Mouse (Mus musculus) midbrain, embryonic 11.5 days (tissue): ENCODE results near the gene Ap1s1. TPM values are rescaled to one million over a fixed set of nuclear protein-coding genes. Genes with fewer than 3 reads are reported as not detected.

ENCODE experiments used
- ATAC-seq: fragments of 200-750 bp; cut with Nextera tagmentation; 2 replicates; pipeline ENCODE4 v1.8.0; 2017; ENCODE audit warnings: moderate TSS enrichment, moderate library complexity; ENCODE audit not compliant: low FRiP score
- DNase-seq: peaks from one replicate; pipeline ENCODE4 v3.0.0; 2015; ENCODE audit warnings: low spot score; ENCODE audit errors: missing footprints
- H3K27ac ChIP-seq: fragments of 300-500 bp; sonication (generic); 2 replicates; pipeline ENCODE4 v1.5.1; 2014; ENCODE audit warnings: low read depth, low read length
- H3K27me3 ChIP-seq: fragments of 300-500 bp; sonication (generic); 2 replicates; pipeline ENCODE4 v1.6.1; 2014; ENCODE audit warnings: mild to moderate bottlenecking, low read length, moderate library complexity, mixed read lengths; ENCODE audit not compliant: control insufficient read depth, insufficient read depth
- H3K36me3 ChIP-seq: fragments of 300-500 bp; sonication (generic); 2 replicates; pipeline ENCODE4 v1.6.1; 2014; ENCODE audit warnings: mild to moderate bottlenecking, low read length, moderate library complexity, mixed read lengths; ENCODE audit not compliant: control insufficient read depth, insufficient read depth
- H3K4me1 ChIP-seq: fragments of 300-500 bp; sonication (generic); 2 replicates; pipeline ENCODE4 v1.6.1; 2014; ENCODE audit warnings: low read length; ENCODE audit not compliant: control insufficient read depth, insufficient read depth
- H3K4me2 ChIP-seq: fragments of 300-500 bp; sonication (generic); 2 replicates; pipeline ENCODE4 v1.6.1; 2014; ENCODE audit warnings: mild to moderate bottlenecking, moderate library complexity
- H3K4me3 ChIP-seq: fragments of 300-500 bp; sonication (generic); 2 replicates; pipeline ENCODE4 v1.5.1; 2014; ENCODE audit warnings: low read depth, low read length
- H3K9ac ChIP-seq: fragments of 300-500 bp; sonication (generic); 2 replicates; pipeline ENCODE4 v1.6.1; 2014; ENCODE audit warnings: low read length
- H3K9me3 ChIP-seq: fragments of 300-500 bp; sonication (generic); 2 replicates; pipeline ENCODE4 v1.6.1; 2016; ENCODE audit warnings: low read length; ENCODE audit not compliant: control insufficient read depth
- WGBS: fragments of 180-500 bp; shearing (Covaris S2); extraction: QIAGEN DNeasy Blood & Tissue Kit; methylation state at CpG from one replicate; pipeline ENCODE4 v1.1.7; 2014; 5-methylcytosine and 5-hydroxymethylcytosine counted together
- polyA plus RNA-seq: library from polyadenylated mRNA; unstranded; fragments of >200 nt; fragmentation: Nextera tagmentation; extraction: Ambion mirVana; gene quantifications from 2 replicates; pipeline ENCODE4 v1.2.1, GENCODE M21; 2014

Ap1s1 gene
- polyA plus RNA-seq, 1 experiment from 2014 or later = 192 TPM

DNA sequence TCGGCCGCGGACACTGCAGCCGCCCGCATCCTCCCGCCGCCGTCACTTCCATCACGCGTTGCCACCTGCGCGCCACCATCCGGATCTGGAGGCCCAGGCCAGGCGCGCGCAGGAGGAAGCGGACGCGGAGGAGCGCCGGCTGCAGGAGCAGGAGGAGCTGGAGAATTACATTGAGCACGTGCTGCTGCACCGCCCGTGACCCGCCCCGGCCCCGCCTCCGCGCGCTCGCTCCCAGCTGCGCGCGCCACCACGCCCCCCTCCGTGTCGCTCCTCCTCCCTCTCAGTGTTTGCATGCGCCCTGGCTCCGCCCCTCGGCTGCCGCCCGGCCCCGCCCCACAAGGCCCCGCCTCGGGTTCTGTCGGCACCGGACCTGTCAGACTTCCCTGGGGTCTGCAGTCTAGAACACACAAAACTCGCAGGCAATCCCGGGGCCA lies 13.3 kb downstream of the Ap1s1 start:
- H3K9me3 ChIP-seq = no peaks in the 10 kb centered on the region
- peaks cover 44% of the 10 kb centered on the region for H3K27me3 ChIP-seq
- peak; percentile 74 for ATAC-seq
- peak overlapping the region; percentile 97 for H3K4me2 ChIP-seq
- H3K27ac ChIP-seq = no peak overlapping the region
- peak overlapping the region; percentile 40 for H3K9ac ChIP-seq
- peaks cover 26% of the 10 kb centered on the region for H3K4me1 ChIP-seq
- DNase-seq = peak; percentile 99
- H3K4me3 ChIP-seq = peak overlapping the region; percentile 43
- 0% methylated on average over 49 of the region's 49 CpGs for WGBS
- peaks cover 2% of the 10 kb centered on the region; the same call in 1 of the 2 replicates for H3K36me3 ChIP-seq

DNA sequence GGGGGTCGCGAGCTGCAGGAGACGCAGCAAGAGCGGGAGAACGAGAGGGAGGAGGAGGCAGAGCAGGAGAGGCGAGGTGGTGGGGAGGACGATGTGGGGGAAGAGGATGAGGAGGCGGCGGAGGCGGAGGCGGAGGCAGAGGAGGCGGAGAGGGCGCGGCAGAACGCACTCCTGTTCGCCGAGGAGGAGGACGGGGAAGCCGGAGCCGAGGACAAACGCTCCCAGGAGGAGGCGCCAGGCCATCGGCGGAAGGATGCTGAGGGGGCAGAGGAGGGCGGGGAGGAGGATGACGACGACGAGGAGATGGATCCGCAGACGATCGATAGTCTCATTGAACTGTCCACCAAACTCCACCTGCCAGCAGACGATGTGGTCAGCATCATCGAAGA lies 13.9 kb downstream of the Ap1s1 start:
- H3K4me3 ChIP-seq = peak overlapping the region; percentile 43
- ATAC-seq (0 out of 2 replicates have a peak, but pooled peaks have one; percentile 15), DNase-seq (no peak)
- peak overlapping the region; percentile 40; the same call in 1 of the 2 replicates for H3K9ac ChIP-seq
- H3K4me2 ChIP-seq = peak overlapping the region; percentile 97
- H3K4me1 ChIP-seq = peaks cover 26% of the 10 kb centered on the region
- H3K27me3 ChIP-seq = peaks cover 47% of the 10 kb centered on the region
- no peaks in the 10 kb centered on the region; the same call in 1 of the 2 replicates for H3K36me3 ChIP-seq
- no peaks in the 10 kb centered on the region for H3K9me3 ChIP-seq
- WGBS = under 1% methylated on average over 32 of the region's 33 CpGs
- H3K27ac ChIP-seq = no peak overlapping the region

DNA sequence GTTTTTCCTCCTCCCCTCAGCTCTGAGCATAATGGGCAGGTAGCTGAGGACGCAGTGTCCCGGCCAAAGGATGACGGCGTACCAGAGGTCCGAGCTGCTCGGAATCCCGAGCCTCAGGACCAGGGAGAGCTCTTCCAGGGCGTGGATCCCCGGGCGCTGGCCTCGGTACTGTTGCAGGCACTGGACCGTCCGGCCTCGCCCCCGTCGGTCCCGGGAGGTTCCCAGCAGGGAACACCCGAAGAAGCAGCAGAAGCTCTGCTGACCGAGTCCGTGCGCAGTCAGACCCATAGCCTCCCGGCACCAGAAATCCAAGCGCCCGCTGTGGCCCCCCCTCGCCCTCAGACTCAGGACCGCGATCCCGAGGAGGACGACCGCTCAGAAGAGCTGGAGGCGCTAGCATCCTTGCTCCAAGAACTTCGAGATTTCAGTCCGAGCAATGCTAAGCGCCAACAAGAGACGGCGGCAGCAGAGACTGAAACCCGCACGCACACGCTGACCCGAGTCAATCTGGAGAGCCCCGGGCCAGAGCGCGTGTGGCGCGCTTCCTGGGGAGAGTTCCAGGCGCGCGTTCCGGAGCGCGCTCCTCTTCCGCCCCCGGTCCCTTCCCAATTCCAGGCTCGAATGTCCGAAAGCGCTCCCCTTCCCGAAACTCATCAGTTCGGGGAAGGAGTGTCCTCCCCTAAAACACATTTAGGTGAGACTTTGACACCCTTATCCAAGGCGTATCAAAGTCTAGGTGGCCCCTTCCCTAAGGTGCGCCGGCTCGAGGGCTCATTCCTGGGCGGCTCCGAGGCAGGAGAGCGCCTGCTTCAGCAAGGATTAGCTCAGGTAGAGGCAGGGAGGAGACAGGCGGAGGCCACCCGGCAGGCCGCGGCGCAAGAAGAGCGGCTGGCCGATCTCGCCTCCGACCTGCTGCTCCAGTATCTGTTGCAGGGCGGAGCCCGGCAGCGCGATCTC lies 14.6 kb downstream of the Ap1s1 start:
- H3K36me3 ChIP-seq = no peaks in the 10 kb centered on the region; the same call in 1 of the 2 replicates
- ATAC-seq (no peak), DNase-seq (peak; percentile 89)
- peaks cover 26% of the 10 kb centered on the region for H3K4me1 ChIP-seq
- H3K27me3 ChIP-seq = peaks cover 54% of the 10 kb centered on the region
- no peak overlapping the region for H3K27ac ChIP-seq
- H3K4me3 ChIP-seq = peak overlapping the region; percentile 43
- H3K4me2 ChIP-seq = peak overlapping the region; percentile 97
- WGBS = under 1% methylated on average over 78 of the region's 78 CpGs
- H3K9ac ChIP-seq = peak overlapping the region; percentile 40; the same call in 1 of the 2 replicates
- no peaks in the 10 kb centered on the region for H3K9me3 ChIP-seq

DNA sequence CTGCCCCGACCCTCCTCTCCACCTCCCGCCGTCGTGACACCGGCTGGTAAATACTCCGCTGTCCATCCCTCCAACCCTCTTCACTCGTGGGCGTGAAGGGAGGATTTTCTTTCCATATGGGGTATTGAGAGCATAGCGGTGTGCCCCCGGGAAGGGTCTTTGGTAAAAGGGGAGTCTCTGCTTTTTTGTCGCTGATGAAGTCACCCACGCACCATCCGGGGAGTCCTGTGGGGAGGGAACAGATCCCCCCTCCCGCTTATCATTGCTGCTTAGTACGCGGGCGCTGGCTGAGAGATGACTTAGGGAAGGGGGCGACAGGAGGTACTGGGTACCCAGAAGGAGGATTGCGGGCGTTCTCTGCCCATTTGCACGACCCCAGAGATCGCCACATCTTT lies 15.5 kb downstream of the Ap1s1 start:
- Histone ChIP-seq H3K9me3 (no peaks in the 10 kb centered on the region), H3K4me3 (peak overlapping the region; percentile 31), H3K9ac (no peak overlapping the region), H3K4me1 (peaks cover 26% of the 10 kb centered on the region), H3K4me2 (peak overlapping the region; percentile 52), H3K27me3 (peaks cover 63% of the 10 kb centered on the region), H3K27ac (no peak overlapping the region), H3K36me3 (no peaks in the 10 kb centered on the region)
- DNase-seq (no peak), ATAC-seq (no peak)
- 15% methylated on average over 22 of the region's 22 CpGs for WGBS

DNA sequence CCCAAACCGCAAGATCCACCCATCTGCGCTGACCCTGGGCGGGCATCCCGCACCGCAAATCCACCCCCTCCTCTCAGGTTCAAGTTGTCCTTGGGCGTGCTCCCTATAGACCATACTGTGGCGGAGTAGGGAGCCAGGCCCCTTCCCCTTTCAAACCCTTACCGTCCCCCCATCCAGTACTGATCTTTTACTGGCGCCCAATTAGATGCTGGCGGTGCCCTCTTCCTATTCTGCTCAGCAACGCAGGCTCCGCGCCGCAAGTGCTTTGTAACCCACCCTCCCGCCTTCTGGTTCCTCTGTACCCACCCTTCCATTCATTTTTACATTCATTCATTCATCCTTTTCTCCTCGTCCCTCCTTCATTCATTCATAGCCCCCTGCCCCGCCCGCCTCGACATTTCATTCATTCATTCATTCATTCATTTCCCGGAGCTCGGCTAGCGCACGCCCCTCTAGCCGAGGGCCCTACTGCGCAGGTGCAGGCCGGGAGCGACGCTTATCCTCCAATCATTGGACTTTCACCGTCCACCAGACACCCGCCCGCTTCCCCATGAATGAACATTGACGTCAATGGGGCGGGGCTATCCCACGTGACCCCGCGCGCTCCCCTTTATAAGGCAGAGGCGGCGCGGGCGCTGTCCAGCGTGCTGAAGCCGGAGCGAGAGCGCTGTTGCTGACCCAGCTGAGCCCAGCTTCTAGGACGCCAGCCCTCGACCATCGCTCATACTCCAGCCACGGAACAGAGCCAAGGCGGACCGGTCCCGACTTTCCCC lies 16.1 kb downstream of the Ap1s1 start:
- Histone ChIP-seq H3K36me3 (no peaks in the 10 kb centered on the region), H3K9ac (peak overlapping the region; percentile 11; the same call in 1 of the 2 replicates), H3K4me3 (peak overlapping the region; percentile 31), H3K4me1 (peaks cover 28% of the 10 kb centered on the region), H3K4me2 (peak overlapping the region; percentile 52), H3K9me3 (no peaks in the 10 kb centered on the region), H3K27ac (no peak overlapping the region), H3K27me3 (peaks cover 66% of the 10 kb centered on the region)
- peak; percentile 100 for DNase-seq
- ATAC-seq = peak; percentile 77
- under 1% methylated on average over 52 of the region's 52 CpGs for WGBS

DNA sequence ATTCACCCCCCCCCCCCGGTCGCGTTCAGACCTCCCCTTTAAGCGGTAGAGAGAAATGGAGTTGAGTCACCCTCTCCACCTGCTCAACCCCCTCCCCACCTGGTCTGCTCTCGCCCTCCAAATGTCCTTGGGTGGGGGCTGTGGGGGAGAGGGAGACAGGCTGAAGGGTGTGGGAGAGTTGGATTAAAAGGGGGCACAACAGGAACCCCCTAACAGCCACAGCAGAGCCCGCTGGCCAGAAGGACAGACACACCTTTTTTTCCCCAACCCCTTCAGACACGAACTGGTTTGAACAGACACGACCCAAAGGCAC lies 16.7 kb downstream of the Ap1s1 start:
- Histone ChIP-seq H3K9me3 (no peaks in the 10 kb centered on the region), H3K36me3 (no peaks in the 10 kb centered on the region), H3K4me1 (peaks cover 28% of the 10 kb centered on the region), H3K9ac (no peak overlapping the region), H3K27me3 (peaks cover 72% of the 10 kb centered on the region), H3K4me3 (peak overlapping the region; percentile 31), H3K27ac (no peak overlapping the region), H3K4me2 (peak overlapping the region; percentile 52)
- 2% methylated on average over 6 of the region's 8 CpGs for WGBS
- DNase-seq = no peak
- ATAC-seq = no peak

DNA sequence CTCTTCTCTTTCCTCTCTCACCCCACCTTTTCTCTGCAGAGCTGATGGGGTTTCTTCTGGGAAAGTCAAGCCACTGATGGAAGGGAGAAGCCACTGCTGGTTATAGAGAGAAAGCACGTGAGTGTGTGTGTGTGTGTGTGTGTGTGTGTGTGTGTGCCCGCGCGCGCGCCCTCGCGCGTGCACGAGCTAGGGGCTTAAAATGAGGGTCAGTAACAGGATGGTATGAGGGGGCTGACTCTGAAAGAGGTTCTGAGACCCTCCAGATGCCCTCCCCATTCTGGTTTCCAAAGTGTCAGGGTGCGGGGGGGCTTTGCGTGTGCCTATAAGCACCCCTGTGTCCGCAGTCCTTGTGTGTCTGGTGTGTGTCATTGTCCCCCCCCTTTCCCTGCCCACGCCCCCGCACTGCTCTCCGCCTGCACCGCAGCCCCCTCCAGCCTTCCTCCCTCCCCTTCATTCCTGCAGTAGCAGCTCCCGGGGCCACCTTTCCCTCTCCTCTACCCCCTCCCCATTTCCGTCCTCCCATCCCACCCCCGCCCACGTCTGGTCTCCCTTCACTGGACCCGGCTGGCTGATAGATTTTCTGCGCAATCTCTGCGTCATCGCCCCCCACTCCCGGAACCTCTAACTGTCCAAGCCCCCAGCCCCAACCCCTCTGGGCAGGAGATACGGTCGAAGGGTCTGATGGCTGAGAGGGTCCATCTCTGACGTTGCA lies 17.2 kb downstream of the Ap1s1 start:
- DNase-seq (no peak), ATAC-seq (no peak)
- WGBS = 4% methylated on average over 29 of the region's 29 CpGs
- Histone ChIP-seq H3K27me3 (peaks cover 73% of the 10 kb centered on the region), H3K4me2 (no peak overlapping the region), H3K4me3 (no peak overlapping the region), H3K9ac (no peak overlapping the region), H3K9me3 (no peaks in the 10 kb centered on the region), H3K4me1 (peaks cover 28% of the 10 kb centered on the region), H3K27ac (no peak overlapping the region), H3K36me3 (no peaks in the 10 kb centered on the region)

DNA sequence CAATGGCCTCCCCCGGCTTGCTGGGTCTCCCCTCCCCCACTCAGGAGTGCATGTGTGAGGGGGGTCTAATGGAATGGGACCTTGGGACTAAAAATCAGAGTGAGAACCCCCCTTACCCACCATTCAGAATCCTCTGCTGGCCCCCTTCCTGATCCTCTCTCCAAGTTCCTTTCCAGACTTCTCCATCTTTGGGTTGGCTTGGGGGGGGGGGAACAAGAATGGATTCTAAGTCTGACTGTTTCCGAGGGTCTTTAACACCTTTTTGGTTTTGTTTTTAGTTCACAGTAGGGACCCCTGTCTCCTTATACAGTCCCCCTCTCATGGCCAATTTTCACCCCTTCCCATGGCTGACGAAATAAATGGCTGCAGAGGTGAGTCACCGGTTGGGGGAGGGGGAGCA lies 19.8 kb downstream of the Ap1s1 start, which contains the start of gene Vgf:
TSS of gene Vgf (plus strand) at position 301 of the 400 bp plus-strand sequence.
- DNase-seq (no peak), ATAC-seq (no peak)
- Histone ChIP-seq H3K4me1 (peaks cover 14% of the 10 kb centered on the region), H3K9ac (no peak within 1 kb of the TSS), H3K4me3 (no peak within 1 kb of the TSS), H3K9me3 (no peaks in the 10 kb centered on the region), H3K36me3 (no peaks in the 10 kb centered on the region), H3K27me3 (peaks cover 58% of the 10 kb centered on the region), H3K4me2 (no peak within 1 kb of the TSS), H3K27ac (no peak within 1 kb of the TSS)
- 32% methylated on average over 4 of the region's 4 CpGs for WGBS
